Mouse (Mus musculus): ENCODE data around the gene 1700040F15Rik. TPM values are rescaled to one million over a fixed set of nuclear protein-coding genes. Genes with fewer than 3 reads are reported as not detected.
"Not testable (repeated sequence)": the region's sequence is repeated elsewhere in the genome, so short reads cannot be mapped to it uniquely, and the experiment has no call there.

The 1700040F15Rik gene
- not detected for total RNA-seq (2021)
- long read RNA-seq, experiment 1: 0 reads
- long read RNA-seq, experiment 2: 0 reads

DNA sequence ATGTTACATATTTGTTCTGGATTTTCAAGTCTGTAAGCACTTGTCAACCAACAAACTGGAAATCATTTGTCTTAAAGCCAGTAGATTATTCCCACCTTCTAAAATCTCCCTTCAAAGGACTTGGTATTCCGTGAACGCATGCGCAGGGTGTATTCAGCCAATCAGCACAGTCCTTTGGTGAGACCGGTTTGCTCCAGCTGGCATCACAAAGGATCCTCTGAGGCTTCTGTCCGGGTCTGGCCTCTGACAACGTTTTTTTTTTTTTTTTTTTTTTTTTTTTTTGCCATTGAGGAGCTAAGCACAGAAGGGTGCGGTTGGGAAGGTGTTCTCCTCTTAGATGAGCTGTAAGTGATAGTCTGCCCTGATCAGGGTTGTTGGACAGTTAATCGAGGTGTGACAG is at the start of gene 1700040F15Rik:
Gene 1700040F15Rik (plus strand): TSS at position 301 of the 400 bp plus-strand sequence.
- not testable (repeated sequence) for H3K27ac ChIP-seq; H3K4me3 ChIP-seq; DNase-seq (ENCODE audit: low spot score in 2 of 2)
